Mouse (Mus musculus): ENCODE results near the gene Ncoa7. TPM values are rescaled to one million over a fixed set of nuclear protein-coding genes. Genes with fewer than 3 reads are reported as not detected.
A peak's percentile ranks its signal among the peaks of the same experiment; 100 is the strongest.

Ncoa7 gene
- polyA plus RNA-seq, 1 experiment: 35.6 TPM

DNA sequence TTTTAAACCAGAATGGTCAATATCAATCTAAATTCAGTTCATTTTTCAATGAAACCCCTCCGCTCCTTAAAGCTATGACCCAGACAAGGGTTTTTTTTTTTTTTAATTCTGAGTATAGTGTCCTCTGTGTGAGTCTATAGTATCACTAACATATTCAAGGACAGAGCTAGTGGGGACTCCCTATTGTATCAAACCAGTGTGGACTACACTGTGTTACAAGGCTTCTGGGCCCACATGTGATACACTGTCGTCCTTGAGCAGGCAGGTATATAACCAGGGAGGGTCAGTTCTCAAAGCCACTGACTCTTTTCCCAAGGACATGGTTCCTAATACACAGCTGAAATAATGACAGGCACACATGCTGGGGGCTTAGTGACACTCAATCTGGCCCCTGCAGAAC, 27.1 kb downstream of the Ncoa7 start:
- 90% methylated on average over 2 of the region's 2 CpGs for WGBS
- Histone ChIP-seq H3K4me3 (replicated peaks; ENCODE audit: control insufficient read depth, low read depth, low read length) (no peak overlapping the region), H3K4me1 (ENCODE audit: control insufficient read depth, insufficient read depth, low read length) (no peaks in the 10 kb centered on the region; the same call in 1 of the 2 replicates), H3K27ac (ENCODE audit: control insufficient read depth, insufficient read depth, low read depth, low read length, poor library complexity) (no peak overlapping the region)
- TF ChIP-seq CTCF (IDR thresholded peaks at IDR 0.05; ENCODE audit: control insufficient read depth, insufficient read depth, low read length) (no peak), POLR2A (IDR thresholded peaks at IDR 0.05; ENCODE audit: borderline replicate concordance, control insufficient read depth, low read depth, low read length) (no peak)

DNA sequence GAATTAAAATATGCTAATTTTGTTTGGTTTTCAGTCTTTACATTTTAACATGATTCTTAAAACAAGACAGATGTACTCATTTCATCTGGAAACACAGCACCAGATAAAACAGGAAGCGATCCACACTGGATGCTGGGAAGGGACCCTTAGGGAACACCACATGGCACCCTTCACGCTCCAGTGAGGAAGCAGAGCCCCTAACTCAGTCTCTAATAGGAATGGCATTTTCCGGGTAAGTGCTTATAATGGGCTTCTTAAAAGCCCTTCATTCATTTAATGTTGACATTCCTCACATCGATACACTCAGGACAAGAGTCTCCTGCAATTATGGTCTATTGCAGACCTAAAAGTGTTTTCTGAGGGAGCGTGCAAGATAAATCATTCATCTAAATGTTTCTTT, 27.6 kb downstream of the Ncoa7 start:
- Histone ChIP-seq H3K27ac (ENCODE audit: control insufficient read depth, insufficient read depth, low read depth, low read length, poor library complexity) (no peak overlapping the region), H3K4me1 (ENCODE audit: control insufficient read depth, insufficient read depth, low read length) (no peaks in the 10 kb centered on the region; the same call in 1 of the 2 replicates), H3K4me3 (replicated peaks; ENCODE audit: control insufficient read depth, low read depth, low read length) (no peak overlapping the region)
- 94% methylated on average over 5 of the region's 5 CpGs for WGBS
- no peak for TF ChIP-seq POLR2A (IDR thresholded peaks at IDR 0.05; ENCODE audit: borderline replicate concordance, control insufficient read depth, low read depth, low read length)

DNA sequence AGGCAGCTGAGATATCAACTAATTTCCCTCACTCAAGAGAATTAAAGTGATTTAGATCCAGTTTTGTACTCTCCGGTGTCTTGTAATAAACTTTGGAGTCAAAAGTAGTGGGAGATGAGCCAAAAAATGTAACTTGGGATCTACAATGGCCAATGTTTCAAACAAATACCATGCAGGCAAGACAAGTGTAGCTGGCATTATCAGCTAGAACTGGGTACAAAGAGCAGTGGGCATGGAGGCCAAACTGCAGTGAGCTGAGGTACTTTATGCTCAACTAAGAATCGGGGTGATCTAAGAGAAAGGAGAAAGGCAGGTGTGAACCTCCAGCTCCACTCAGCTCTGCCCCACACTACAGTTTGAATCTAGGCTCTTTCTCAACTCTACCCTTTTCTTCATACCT, 28.7 kb downstream of the Ncoa7 start:
- Histone ChIP-seq H3K4me3 (replicated peaks; ENCODE audit: control insufficient read depth, low read depth, low read length) (no peak overlapping the region), H3K27ac (ENCODE audit: control insufficient read depth, insufficient read depth, low read depth, low read length, poor library complexity) (no peak overlapping the region), H3K4me1 (ENCODE audit: control insufficient read depth, insufficient read depth, low read length) (no peaks in the 10 kb centered on the region; the same call in 1 of the 2 replicates)
- TF ChIP-seq CTCF (IDR thresholded peaks at IDR 0.05; ENCODE audit: control insufficient read depth, insufficient read depth, low read length): no peak
- no peak for TF ChIP-seq POLR2A (IDR thresholded peaks at IDR 0.05; ENCODE audit: borderline replicate concordance, control insufficient read depth, low read depth, low read length)
- WGBS: 92% methylated on average over 2 of the region's 2 CpGs

DNA sequence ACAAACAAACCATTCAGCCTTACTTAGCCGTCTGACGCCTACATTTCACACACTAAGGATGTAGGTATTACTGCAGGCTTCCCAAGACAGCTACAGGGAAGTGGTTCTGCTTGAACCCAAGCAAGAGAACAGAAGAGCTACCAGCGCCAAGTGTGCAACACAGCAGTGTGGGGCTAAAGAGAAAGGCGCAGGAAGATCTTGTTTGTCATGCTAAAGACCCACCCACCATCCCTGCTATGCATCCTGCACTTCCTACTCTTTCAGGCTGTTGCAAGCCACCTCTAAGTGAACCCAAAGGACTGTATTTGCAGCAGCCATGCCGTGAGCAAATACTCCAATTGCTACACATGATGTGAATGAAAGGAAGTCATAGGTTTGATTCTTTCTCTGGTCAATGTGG, 29.9 kb downstream of the Ncoa7 start:
- TF ChIP-seq CTCF (IDR thresholded peaks at IDR 0.05; ENCODE audit: control insufficient read depth, insufficient read depth, low read length) (no peak), POLR2A (IDR thresholded peaks at IDR 0.05; ENCODE audit: borderline replicate concordance, control insufficient read depth, low read depth, low read length) (no peak)
- H3K4me3 ChIP-seq (replicated peaks; ENCODE audit: control insufficient read depth, low read depth, low read length): no peak overlapping the region
- H3K27ac ChIP-seq (ENCODE audit: control insufficient read depth, insufficient read depth, low read depth, low read length, poor library complexity): no peak overlapping the region
- WGBS: 84% methylated on average over 5 of the region's 5 CpGs
- H3K4me1 ChIP-seq (ENCODE audit: control insufficient read depth, insufficient read depth, low read length): no peaks in the 10 kb centered on the region; the same call in 1 of the 2 replicates

DNA sequence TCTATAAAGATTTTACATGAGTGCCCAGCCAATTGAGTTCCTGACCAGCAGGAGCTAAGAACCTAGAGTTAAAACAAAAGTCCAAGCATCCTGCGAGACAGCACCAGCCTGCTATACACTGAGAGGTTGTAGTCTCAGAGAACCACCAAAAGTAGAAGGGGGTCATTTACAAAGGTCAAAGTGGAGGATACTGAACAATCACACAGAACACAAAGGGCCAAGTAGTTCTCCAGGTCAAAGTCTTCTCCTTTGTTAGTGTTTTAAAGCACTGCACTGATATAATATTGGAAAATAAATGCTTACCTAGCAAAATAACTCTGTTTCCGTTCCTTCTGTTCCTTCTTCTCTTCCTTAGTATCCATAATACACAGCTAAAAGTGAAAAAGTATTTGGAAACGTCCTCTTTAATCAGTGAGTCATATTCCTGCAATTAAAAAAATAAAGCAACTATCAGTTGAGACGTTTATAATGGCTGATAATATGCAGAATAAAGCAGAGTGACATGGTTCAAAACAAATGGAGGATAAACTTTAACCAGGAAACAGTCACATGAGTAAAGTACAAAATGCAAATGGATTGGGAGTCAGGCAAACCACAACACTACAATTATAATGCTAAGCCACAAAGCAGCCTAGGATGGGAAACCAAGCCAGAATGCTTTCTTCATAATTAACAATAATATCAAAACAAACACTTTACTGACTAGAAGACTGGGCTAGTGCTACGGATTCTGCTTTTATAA, 31.5 kb downstream of the Ncoa7 start:
- no peak for TF ChIP-seq POLR2A (IDR thresholded peaks at IDR 0.05; ENCODE audit: borderline replicate concordance, control insufficient read depth, low read depth, low read length)
- TF ChIP-seq CTCF (IDR thresholded peaks at IDR 0.05; ENCODE audit: control insufficient read depth, insufficient read depth, low read length): no peak
- H3K27ac ChIP-seq (ENCODE audit: control insufficient read depth, insufficient read depth, low read depth, low read length, poor library complexity): no peak overlapping the region
- no peak overlapping the region for H3K4me3 ChIP-seq (replicated peaks; ENCODE audit: control insufficient read depth, low read depth, low read length)
- no peaks in the 10 kb centered on the region; the same call in 1 of the 2 replicates for H3K4me1 ChIP-seq (ENCODE audit: control insufficient read depth, insufficient read depth, low read length)
- WGBS: 82% methylated on average over 5 of the region's 5 CpGs

DNA sequence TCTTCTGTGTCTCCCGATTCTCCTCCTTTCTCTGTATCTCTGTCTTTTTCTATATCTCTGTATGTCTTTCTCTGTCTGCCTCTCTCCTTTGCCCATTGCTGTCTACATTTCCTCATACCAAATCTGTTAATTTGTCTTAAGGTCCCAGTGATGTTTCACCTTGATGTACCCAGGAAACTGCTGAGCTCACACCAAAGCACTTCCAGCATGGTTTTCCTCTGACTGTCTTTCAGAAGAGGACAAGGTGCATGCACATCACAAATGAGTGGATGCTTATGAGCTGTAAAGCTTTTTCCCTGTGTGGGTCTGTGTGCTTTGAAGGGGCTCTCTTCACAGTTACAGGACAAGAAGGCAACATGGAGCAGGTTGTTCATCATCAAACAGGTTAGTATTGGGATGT, 34.3 kb downstream of the Ncoa7 start:
- WGBS: 100% methylated on average over 1 of the region's 1 CpGs
- Histone ChIP-seq H3K27ac (ENCODE audit: control insufficient read depth, insufficient read depth, low read depth, low read length, poor library complexity) (no peak overlapping the region), H3K4me1 (ENCODE audit: control insufficient read depth, insufficient read depth, low read length) (no peaks in the 10 kb centered on the region; the same call in 1 of the 2 replicates), H3K4me3 (replicated peaks; ENCODE audit: control insufficient read depth, low read depth, low read length) (no peak overlapping the region)
- TF ChIP-seq CTCF (IDR thresholded peaks at IDR 0.05; ENCODE audit: control insufficient read depth, insufficient read depth, low read length): no peak
- no peak for TF ChIP-seq POLR2A (IDR thresholded peaks at IDR 0.05; ENCODE audit: borderline replicate concordance, control insufficient read depth, low read depth, low read length)

DNA sequence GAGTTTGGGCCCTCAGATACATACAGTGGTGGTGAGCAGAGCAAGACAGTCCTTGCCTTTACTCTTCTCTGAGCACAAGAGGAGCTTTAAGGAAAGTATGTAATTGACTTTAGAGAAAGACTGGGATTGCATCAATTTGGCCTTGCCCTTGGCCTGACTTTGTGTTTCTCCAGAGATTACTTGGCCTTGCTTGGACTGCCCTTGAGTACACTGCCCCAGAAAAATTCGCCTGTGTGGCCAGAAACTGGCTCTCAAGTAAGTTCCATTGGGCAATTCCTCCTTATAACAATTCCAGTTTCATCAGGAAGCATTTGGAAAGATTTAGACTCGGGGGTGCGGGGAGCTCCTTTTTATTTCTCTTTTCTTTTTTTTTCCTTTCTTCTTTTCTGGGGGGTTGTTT, 34.9 kb downstream of the Ncoa7 start:
- H3K27ac ChIP-seq (ENCODE audit: control insufficient read depth, insufficient read depth, low read depth, low read length, poor library complexity): no peak overlapping the region
- H3K4me1 ChIP-seq (ENCODE audit: control insufficient read depth, insufficient read depth, low read length): no peaks in the 10 kb centered on the region; the same call in 1 of the 2 replicates
- TF ChIP-seq POLR2A (IDR thresholded peaks at IDR 0.05; ENCODE audit: borderline replicate concordance, control insufficient read depth, low read depth, low read length) (no peak), CTCF (IDR thresholded peaks at IDR 0.05; ENCODE audit: control insufficient read depth, insufficient read depth, low read length) (no peak)
- no peak overlapping the region for H3K4me3 ChIP-seq (replicated peaks; ENCODE audit: control insufficient read depth, low read depth, low read length)
- WGBS: 86% methylated on average over 3 of the region's 3 CpGs

DNA sequence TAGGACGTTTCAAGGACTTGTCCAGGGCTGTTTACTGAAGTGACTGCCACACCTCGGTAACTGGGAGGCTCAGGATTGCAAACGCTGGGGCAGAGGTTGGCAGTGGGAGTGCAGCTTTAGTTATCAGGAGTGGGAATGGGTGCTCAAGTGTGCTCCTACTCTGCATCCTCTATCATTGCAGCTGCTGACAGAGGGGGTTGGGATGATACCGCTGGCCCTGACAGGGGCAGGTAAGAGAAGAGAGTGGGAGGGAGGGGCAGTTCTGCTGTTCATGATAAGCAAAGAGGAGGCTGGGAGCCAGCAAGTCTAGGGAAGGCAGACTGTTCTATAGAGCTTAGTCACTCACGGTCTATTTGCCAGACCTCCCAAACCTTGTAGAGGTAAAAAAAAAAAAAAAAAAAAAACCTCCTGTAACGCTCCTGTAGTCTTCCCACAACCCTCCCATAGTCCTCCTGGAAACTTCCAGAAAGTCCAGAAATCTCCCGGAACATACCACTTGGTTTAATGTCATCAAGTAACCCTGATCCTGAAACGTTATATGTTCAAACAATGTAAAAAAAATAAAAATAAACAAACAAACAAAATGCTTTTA, 39.9 kb downstream of the Ncoa7 start:
- no peak for TF ChIP-seq POLR2A (IDR thresholded peaks at IDR 0.05; ENCODE audit: borderline replicate concordance, control insufficient read depth, low read depth, low read length)
- 0 out of 2 replicates have a peak, but pooled peaks have one; percentile 21 for TF ChIP-seq CTCF (IDR thresholded peaks at IDR 0.05; ENCODE audit: control insufficient read depth, insufficient read depth, low read length)
- Histone ChIP-seq H3K4me3 (replicated peaks; ENCODE audit: control insufficient read depth, low read depth, low read length) (no peak overlapping the region), H3K27ac (ENCODE audit: control insufficient read depth, insufficient read depth, low read depth, low read length, poor library complexity) (peak overlapping the region; percentile 78; the same call in 1 of the 2 replicates), H3K4me1 (ENCODE audit: control insufficient read depth, insufficient read depth, low read length) (peaks cover 1% of the 10 kb centered on the region; the same call in 1 of the 2 replicates)
- 59% methylated on average over 8 of the region's 8 CpGs for WGBS

Measured in bone marrow, adult 2 months (tissue).